Mouse (Mus musculus): ENCODE measurements around the gene Nop2.

Nop2 gene

DNA sequence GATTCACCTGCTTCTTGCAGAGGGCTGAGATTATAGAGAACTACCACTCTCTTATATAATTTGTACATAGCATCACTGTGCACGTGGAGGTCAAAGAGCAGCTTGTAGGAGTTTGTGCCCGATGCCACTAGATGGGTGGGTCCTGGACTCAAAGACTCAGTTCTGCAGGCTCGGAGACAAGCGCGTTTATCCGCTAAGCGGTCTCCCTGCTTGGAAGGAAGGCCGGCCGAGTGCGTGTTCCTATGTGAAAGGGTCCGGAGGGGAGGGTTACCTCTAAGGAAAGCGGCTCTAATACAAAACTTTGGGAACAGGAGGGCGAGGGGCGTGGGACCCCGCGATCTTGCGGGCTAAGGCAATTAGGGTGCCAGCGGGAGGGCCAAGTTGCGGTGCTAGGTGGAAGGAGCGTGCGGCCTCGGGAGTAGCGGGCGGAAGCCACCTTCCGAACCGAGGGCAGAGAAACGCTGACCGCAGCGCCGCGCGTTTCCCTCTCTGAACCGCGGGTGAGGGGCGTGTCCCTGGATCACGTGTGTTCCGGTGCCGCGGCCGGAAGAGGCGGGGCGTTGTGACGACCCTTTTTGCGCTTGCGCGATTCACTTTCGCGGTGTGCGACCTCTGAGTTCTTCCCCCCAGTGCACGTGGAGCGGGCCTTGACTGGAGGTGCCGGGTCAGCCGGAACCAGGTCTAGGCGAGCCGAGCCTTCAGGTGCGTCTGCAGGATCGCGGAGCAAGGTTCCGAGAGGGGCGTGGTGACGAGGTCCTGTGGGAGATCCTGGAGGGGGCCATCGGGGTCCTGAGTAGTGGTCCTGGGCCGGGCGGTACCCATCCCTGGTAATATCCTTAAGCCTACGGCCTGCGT is at the start of gene Nop2:
Gene Nop2 (plus strand): TSS at position 608 of the 855 bp plus-strand sequence.
- DNase-seq (ENCODE audit: inconsistent age in 2 of 2, low spot score in 1 of 2): peak; percentile 91 to 95

DNA sequence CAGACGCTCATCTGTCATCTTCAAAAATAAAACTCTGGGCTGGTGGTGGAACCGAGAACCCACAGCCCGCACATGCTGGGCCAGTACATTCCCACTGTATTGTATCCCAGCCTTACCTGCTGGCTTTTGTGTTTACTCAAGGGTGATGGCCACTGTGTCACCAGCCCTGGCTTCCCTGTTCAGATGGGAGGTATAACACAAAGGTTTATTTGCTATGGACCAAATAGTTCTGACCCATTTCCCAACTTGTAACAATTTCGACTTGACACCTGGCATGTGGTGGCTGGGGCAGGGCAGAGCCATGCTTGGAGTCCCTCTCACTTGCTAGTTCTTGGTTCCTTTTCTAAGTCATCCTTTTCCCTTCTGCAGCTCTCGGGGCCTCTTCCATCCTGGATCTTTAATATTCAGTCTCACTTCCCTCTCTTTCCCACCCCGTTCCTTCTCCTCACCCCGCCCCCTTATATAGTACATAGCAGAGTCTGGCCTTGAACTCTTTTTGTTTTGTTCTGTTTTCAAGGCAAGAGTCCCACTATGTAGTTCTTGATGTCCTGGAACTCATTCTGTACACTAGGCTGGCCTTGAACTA is 48.8 kb upstream of the Nop2 start:
- peak in 1 of 2 experiments; percentile 28 for DNase-seq (ENCODE audit: inconsistent age in 2 of 2, low spot score in 1 of 2)

- DNase-seq (ENCODE audit: inconsistent age in 2 of 2, low spot score in 1 of 2): peak; percentile 68 to 91
These were observed 47.3 kb upstream of the Nop2 start for GRCm38 (mm10) chr6:125084424-125084823.

GRCm38 (mm10) chr6:125087937-125088336 is 43.8 kb upstream of the Nop2 start:
- DNase-seq (ENCODE audit: inconsistent age in 2 of 2, low spot score in 1 of 2): peak in 1 of 2 experiments; percentile 48

DNA sequence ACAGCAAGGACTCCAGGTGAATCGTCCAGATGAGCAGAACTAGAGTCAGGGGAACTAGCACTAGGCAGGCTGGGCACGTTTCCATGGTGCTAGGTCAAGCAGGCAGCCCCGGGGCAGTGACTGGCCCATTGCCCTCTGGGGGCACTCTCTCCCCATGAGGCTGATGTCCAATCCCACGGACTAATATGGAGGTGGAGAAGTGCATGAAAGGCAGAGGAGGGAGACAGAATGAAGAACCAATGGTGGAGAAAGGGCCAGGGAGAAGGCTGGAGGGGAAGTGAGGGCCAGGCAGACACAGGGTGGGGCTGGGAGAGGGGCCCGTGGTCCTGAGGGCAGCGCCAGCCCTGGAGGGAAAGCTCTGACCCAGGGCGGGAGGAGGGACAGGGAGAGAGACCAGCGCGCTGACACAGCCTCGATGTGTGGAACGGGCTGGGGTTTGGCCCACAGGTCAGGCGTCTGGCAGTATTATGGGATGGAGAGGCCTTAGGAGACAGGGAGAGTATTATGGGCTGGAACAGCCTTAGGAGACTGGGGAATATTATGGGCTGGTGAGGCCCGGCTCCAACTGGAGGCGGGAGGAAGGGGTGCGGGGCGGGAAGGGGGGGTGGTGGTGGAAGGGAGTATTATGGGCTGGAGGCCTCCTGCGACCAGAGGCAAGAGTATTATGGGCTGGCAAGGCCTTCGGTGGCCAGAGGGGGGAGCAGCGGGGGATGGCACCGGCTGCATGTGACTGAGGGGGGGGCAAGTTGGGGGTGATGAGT is 43.0 kb upstream of the Nop2 start:
- DNase-seq (ENCODE audit: inconsistent age in 2 of 2, low spot score in 1 of 2): peak; percentile 88 to 95

DNA sequence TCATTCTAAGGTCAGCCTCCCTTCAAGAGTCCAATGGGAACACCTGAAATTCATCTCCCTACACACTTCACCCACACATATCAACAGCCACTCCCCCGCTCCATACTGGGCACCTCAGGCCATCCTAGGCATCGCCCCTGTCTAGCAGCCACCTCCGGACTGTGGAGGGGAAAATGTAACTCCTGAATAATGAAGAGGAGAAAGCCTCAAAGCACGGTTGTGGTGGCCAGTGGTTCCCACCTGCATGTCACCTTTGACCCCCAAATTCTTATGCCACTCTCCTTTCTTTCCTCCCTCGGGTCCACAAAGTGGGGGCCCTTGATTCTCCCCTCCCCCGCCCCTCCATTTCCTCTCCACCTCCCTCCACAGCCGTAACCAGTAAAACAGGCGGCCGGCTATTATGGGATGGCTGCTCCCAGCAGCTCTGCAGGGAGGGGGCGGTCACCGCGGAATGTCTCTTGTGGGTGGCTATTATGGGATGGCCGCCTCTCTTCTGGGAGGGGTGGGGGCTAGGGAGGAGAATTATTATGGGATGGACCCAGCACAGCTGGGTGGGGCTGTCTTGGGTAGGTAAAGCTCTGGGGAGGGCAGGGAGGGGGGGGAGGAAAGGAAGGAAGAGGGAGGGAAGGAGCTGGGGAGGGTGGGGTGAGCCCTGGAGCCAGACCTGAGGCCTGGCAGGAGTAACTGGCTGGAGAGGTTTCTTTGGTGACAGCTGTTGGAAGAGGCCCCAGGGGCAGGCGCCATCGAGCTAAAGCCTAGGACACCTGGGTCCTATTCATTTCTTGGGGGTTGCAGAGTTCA is 42.0 kb upstream of the Nop2 start:
- peak; percentile 88 to 92 for DNase-seq (ENCODE audit: inconsistent age in 2 of 2, low spot score in 1 of 2)

DNA sequence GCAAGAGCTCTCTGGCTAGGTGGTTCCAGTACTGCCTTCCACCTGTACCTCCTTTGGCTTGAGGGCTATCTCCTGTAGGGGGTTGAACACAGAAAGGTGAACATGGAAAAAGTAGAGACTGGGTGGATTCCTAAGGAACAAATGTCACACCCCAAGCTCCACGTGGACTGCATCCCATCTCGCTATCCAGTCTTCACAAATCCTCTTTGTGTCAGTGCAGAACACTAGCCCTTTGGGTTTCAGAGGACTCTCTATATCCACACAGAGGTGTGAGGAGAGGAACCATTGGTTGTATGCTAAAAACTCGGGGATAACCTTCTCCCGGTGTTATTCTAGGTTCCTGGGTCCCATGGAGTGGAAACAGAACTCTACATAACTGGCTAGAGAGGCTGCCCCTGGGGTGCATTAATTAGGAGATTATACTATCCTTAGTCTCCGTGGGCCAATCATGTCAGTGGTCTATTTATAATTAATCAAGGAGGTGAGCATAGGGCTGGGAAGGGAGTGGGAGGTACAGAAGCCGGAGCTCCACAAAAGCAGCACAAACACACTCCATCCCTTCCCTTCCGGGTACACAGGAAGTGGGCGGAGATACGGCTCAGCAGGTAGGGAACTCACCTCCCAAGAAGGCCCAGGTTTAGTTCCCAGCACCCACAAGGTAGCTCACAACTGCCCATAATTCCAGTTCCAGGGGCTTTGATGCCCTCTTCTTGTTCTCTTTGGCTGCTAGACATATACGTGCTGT is 41.2 kb upstream of the Nop2 start:
- DNase-seq (ENCODE audit: inconsistent age in 2 of 2, low spot score in 1 of 2): peak in 1 of 2 experiments; percentile 45

- DNase-seq (ENCODE audit: inconsistent age in 2 of 2, low spot score in 1 of 2): no peak
These were observed 39.3 kb upstream of the Nop2 start for GRCm38 (mm10) chr6:125092372-125092771.

DNA sequence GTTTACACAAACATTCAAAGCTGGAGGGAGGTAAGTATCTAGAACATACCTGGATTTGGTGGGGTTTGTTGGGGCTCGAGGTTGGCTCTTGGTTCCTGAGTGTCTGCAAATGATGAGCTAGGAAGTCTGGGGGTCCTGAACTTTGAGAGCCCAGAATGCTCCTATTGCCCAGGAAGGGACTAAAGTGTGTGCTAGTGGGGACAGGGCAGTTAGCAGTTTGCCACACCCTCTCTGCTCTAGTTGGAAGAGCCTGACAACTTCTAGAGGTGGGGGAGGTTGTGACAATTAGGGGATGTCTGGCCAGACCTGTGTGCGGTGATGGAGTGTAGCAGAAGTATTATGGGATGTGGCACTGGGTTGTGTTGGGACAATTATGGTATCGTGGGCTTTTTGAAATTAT is 36.9 kb upstream of the Nop2 start:
- DNase-seq (ENCODE audit: inconsistent age in 2 of 2, low spot score in 1 of 2): peak in 1 of 2 experiments; percentile 60

GRCm38 (mm10) chr6:125095391-125096278 is 36.1 kb upstream of the Nop2 start, which contains the start of gene Chd4:
Gene Chd4 (plus strand): TSS chr6:125095981.
- peak; percentile 95 to 99 for DNase-seq (ENCODE audit: inconsistent age in 2 of 2, low spot score in 1 of 2)

GRCm38 (mm10) chr6:125096279-125096596 is 35.5 kb upstream of the Nop2 start:
- DNase-seq (ENCODE audit: inconsistent age in 2 of 2, low spot score in 1 of 2): no peak

DNA sequence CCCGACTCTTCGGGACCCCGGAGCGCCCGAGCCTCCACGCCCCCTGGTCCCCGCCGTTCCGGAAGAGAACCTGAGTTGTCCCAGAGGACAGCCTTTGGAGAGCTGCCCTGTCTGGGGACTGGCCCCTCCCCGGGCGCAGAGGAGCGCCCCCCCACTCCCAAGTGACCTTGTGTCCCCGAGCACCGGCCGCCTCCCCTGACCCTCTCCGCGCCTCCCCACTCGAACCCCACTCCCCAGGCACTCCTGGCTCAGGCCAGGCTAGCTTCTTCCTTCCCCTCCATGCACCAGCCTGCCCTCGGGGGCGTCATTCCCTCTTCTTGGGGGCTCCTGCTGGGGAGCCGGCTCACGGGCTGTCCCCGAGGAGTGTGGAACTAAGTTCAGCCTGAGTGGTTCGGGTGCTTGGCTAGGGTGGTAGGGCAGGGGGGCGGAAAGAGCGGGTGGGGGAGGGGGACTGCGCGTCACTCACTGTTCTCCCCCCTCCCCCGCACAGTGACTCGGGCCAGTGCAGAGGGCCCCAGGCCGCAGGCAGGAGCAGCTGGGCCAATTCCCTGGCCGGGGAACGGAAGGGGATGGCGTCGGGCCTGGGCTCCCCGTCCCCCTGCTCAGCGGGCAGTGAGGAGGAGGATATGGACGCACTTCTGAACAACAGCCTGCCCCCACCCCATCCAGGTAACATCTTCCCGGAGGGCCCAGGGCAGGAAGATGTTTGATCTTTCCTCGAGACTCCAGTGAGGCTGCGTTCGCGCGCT is 34.9 kb upstream of the Nop2 start:
- peak; percentile 83 to 90 for DNase-seq (ENCODE audit: inconsistent age in 2 of 2, low spot score in 1 of 2)

GRCm38 (mm10) chr6:125097346-125097689 is 34.4 kb upstream of the Nop2 start:
- DNase-seq (ENCODE audit: inconsistent age in 2 of 2, low spot score in 1 of 2): no peak

- DNase-seq (ENCODE audit: inconsistent age in 2 of 2, low spot score in 1 of 2): peak in 1 of 2 experiments; percentile 58
These were observed 33.8 kb upstream of the Nop2 start for GRCm38 (mm10) chr6:125097951-125098350.

DNA sequence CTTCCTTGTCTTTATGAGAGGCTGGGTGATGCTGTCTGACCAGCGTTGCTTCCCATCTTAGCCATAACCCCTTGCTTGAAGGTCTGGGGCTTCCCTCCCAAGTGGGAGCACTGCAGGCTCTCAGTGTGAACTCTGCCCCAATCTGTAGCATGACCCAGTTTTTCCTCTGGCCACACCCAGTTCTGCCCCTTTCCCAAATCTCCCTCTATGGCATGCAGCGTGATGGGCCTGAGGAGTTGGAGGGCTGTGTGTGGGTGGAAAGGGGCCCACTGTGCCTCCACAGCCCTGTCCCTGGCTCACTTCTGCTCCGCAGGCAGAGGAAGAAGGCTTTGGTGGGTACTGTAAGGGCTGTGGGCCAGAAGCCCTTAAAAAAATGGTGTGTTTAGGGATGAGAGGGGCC is 33.2 kb upstream of the Nop2 start:
- peak in 1 of 2 experiments; percentile 59 for DNase-seq (ENCODE audit: inconsistent age in 2 of 2, low spot score in 1 of 2)

GRCm38 (mm10) chr6:125099421-125099971 is 32.2 kb upstream of the Nop2 start:
- DNase-seq (ENCODE audit: inconsistent age in 2 of 2, low spot score in 1 of 2): peak in 1 of 2 experiments; percentile 66

DNA sequence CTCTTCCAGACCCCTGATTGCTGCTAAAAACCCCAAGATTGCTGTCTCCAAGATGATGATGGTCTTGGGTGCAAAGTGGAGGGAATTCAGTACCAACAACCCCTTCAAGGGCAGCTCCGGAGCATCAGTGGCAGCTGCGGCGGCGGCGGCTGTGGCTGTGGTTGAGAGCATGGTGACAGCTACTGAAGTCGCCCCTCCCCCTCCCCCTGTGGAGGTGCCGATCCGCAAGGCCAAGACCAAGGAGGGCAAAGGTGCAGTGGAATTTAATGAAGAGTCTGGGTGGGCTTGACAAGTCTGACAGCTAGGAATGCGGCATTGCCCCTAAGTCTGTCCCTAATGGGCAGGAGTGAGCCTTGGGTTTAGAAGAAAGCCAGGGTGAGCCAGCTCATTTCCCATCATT is 30.3 kb upstream of the Nop2 start:
- no peak for DNase-seq (ENCODE audit: inconsistent age in 2 of 2, low spot score in 1 of 2)

- no peak for DNase-seq (ENCODE audit: inconsistent age in 2 of 2, low spot score in 1 of 2)
These were observed 27.5 kb upstream of the Nop2 start for GRCm38 (mm10) chr6:125104223-125104622.
